Mouse (Mus musculus): ENCODE data around the gene Olfr1378. TPM values are rescaled to one million over a fixed set of nuclear protein-coding genes. Genes with fewer than 3 reads are reported as not detected.

Olfr1378 gene
- not detected in 2 replicates for polyA plus RNA-seq (2016; fragmentation: Nextera tagmentation; extraction: Ambion mirVana)

- 81% methylated on average over 11 of the region's 11 CpGs for WGBS
- no peak for DNase-seq (ENCODE audit: low spot score)
- H3K4me3 ChIP-seq: no peak within 1 kb of the TSS
- no peaks in the 10 kb centered on the region for H3K36me3 ChIP-seq
- H3K4me1 ChIP-seq: no peaks in the 10 kb centered on the region
- no peak within 1 kb of the TSS for H3K27ac ChIP-seq
- no peaks in the 10 kb centered on the region for H3K27me3 ChIP-seq (ENCODE audit: insufficient read depth, poor library complexity, severe bottlenecking)
- H3K9me3 ChIP-seq: no peaks in the 10 kb centered on the region
These were observed at the start of gene Olfr1378 for GRCm38 (mm10) chr11:50966230-50966629. Olfr1378 (plus strand) TSS chr11:50966530.

- DNase-seq (ENCODE audit: low spot score): no peak
- no peaks in the 10 kb centered on the region for H3K36me3 ChIP-seq
- H3K4me1 ChIP-seq: peaks cover 3% of the 10 kb centered on the region; the same call in 1 of the 2 replicates
- H3K27ac ChIP-seq: peak overlapping the region; percentile 80; the same call in 1 of the 2 replicates
- H3K4me3 ChIP-seq: peak overlapping the region; percentile 74
- H3K9me3 ChIP-seq: no peaks in the 10 kb centered on the region
- H3K27me3 ChIP-seq (ENCODE audit: insufficient read depth, poor library complexity, severe bottlenecking): peaks cover 13% of the 10 kb centered on the region; the same call in 1 of the 2 replicates
- 22% methylated on average over 14 of the region's 14 CpGs for WGBS
These were observed 35.8 kb upstream of the Olfr1378 start for GRCm38 (mm10) chr11:50930469-50931014.

GRCm38 (mm10) chr11:50931021-50931420 lies 35.3 kb upstream of the Olfr1378 start:
- Histone ChIP-seq H3K4me3 (peak overlapping the region; percentile 74), H3K27me3 (ENCODE audit: insufficient read depth, poor library complexity, severe bottlenecking) (peaks cover 14% of the 10 kb centered on the region; the same call in 1 of the 2 replicates), H3K36me3 (no peaks in the 10 kb centered on the region), H3K4me1 (peaks cover 3% of the 10 kb centered on the region; the same call in 1 of the 2 replicates), H3K9me3 (no peaks in the 10 kb centered on the region), H3K27ac (peak overlapping the region; percentile 80)
- 2% methylated on average over 16 of the region's 16 CpGs for whole genome bisulfite sequencing
- DNase-seq (ENCODE audit: low spot score): no peak

- WGBS: 0% methylated on average over 18 of the region's 18 CpGs
- Histone ChIP-seq H3K4me3 (peak within 1 kb of the TSS; percentile 74), H3K27ac (peak within 1 kb of the TSS; percentile 80), H3K36me3 (no peaks in the 10 kb centered on the region), H3K9me3 (no peaks in the 10 kb centered on the region), H3K27me3 (ENCODE audit: insufficient read depth, poor library complexity, severe bottlenecking) (peaks cover 14% of the 10 kb centered on the region; the same call in 1 of the 2 replicates), H3K4me1 (peaks cover 3% of the 10 kb centered on the region; the same call in 1 of the 2 replicates)
- DNase-seq (ENCODE audit: low spot score): peak; percentile 95
These were observed 34.9 kb upstream of the Olfr1378 start, which contains the start of gene Zfp354b for GRCm38 (mm10) chr11:50931451-50931866. Zfp354b (minus strand) TSS chr11:50931633.

- H3K4me1 ChIP-seq: peaks cover 3% of the 10 kb centered on the region; the same call in 1 of the 2 replicates
- no peak for DNase-seq (ENCODE audit: low spot score)
- H3K9me3 ChIP-seq: no peaks in the 10 kb centered on the region
- no peak overlapping the region for H3K27ac ChIP-seq
- WGBS: 83% methylated on average over 1 of the region's 1 CpGs
- H3K27me3 ChIP-seq (ENCODE audit: insufficient read depth, poor library complexity, severe bottlenecking): peaks cover 14% of the 10 kb centered on the region; the same call in 1 of the 2 replicates
- H3K36me3 ChIP-seq: no peaks in the 10 kb centered on the region
- no peak overlapping the region; the same call in 1 of the 2 replicates for H3K4me3 ChIP-seq
These were observed 34.3 kb upstream of the Olfr1378 start for GRCm38 (mm10) chr11:50932040-50932439.

GRCm38 (mm10) chr11:50938435-50938834 lies 27.9 kb upstream of the Olfr1378 start:
- no peak overlapping the region for H3K4me3 ChIP-seq
- peaks cover 23% of the 10 kb centered on the region; the same call in 1 of the 2 replicates for H3K27me3 ChIP-seq (ENCODE audit: insufficient read depth, poor library complexity, severe bottlenecking)
- H3K4me1 ChIP-seq: no peaks in the 10 kb centered on the region
- no peaks in the 10 kb centered on the region for H3K36me3 ChIP-seq
- H3K9me3 ChIP-seq: no peaks in the 10 kb centered on the region
- DNase-seq (ENCODE audit: low spot score): no peak
- H3K27ac ChIP-seq: no peak overlapping the region
- WGBS: 73% methylated on average over 8 of the region's 8 CpGs

GRCm38 (mm10) chr11:50939621-50940366 lies 26.5 kb upstream of the Olfr1378 start:
- H3K4me1 ChIP-seq: no peaks in the 10 kb centered on the region
- WGBS: 32% methylated on average over 14 of the region's 14 CpGs
- H3K36me3 ChIP-seq: no peaks in the 10 kb centered on the region
- H3K27ac ChIP-seq: no peak overlapping the region
- peaks cover 28% of the 10 kb centered on the region; the same call in 1 of the 2 replicates for H3K27me3 ChIP-seq (ENCODE audit: insufficient read depth, poor library complexity, severe bottlenecking)
- no peak for DNase-seq (ENCODE audit: low spot score)
- no peak overlapping the region for H3K4me3 ChIP-seq
- no peaks in the 10 kb centered on the region for H3K9me3 ChIP-seq

GRCm38 (mm10) chr11:50942386-50942785 lies 23.9 kb upstream of the Olfr1378 start:
- Histone ChIP-seq H3K27me3 (ENCODE audit: insufficient read depth, poor library complexity, severe bottlenecking) (peaks cover 24% of the 10 kb centered on the region; the same call in 1 of the 2 replicates), H3K27ac (no peak overlapping the region), H3K9me3 (no peaks in the 10 kb centered on the region), H3K4me1 (no peaks in the 10 kb centered on the region), H3K36me3 (no peaks in the 10 kb centered on the region), H3K4me3 (no peak overlapping the region)
- 62% methylated on average over 12 of the region's 12 CpGs for WGBS
- no peak for DNase-seq (ENCODE audit: low spot score)

GRCm38 (mm10) chr11:50943506-50943905 lies 22.8 kb upstream of the Olfr1378 start, which contains the start of gene 4933414I15Rik:
4933414I15Rik (minus strand) TSS chr11:50943765.
- H3K27ac ChIP-seq: no peak within 1 kb of the TSS
- H3K4me1 ChIP-seq: no peaks in the 10 kb centered on the region
- WGBS: 74% methylated on average over 14 of the region's 14 CpGs
- H3K4me3 ChIP-seq: no peak within 1 kb of the TSS
- no peaks in the 10 kb centered on the region for H3K9me3 ChIP-seq
- no peak for DNase-seq (ENCODE audit: low spot score)
- H3K36me3 ChIP-seq: no peaks in the 10 kb centered on the region
- peaks cover 24% of the 10 kb centered on the region; the same call in 1 of the 2 replicates for H3K27me3 ChIP-seq (ENCODE audit: insufficient read depth, poor library complexity, severe bottlenecking)

GRCm38 (mm10) chr11:50952290-50952689 lies 14.0 kb upstream of the Olfr1378 start:
- no peak for DNase-seq (ENCODE audit: low spot score)
- peaks cover 38% of the 10 kb centered on the region for H3K27me3 ChIP-seq (ENCODE audit: insufficient read depth, poor library complexity, severe bottlenecking)
- no peaks in the 10 kb centered on the region for H3K9me3 ChIP-seq
- WGBS: 66% methylated on average over 14 of the region's 14 CpGs
- H3K4me3 ChIP-seq: no peak overlapping the region
- no peaks in the 10 kb centered on the region for H3K36me3 ChIP-seq
- H3K4me1 ChIP-seq: peaks cover 11% of the 10 kb centered on the region; the same call in 1 of the 2 replicates
- no peak overlapping the region for H3K27ac ChIP-seq

- H3K9me3 ChIP-seq: no peaks in the 10 kb centered on the region
- H3K27me3 ChIP-seq (ENCODE audit: insufficient read depth, poor library complexity, severe bottlenecking): peaks cover 38% of the 10 kb centered on the region
- no peak within 1 kb of the TSS for H3K27ac ChIP-seq
- no peaks in the 10 kb centered on the region for H3K36me3 ChIP-seq
- 55% methylated on average over 6 of the region's 6 CpGs for WGBS
- no peak for DNase-seq (ENCODE audit: low spot score)
- peaks cover 11% of the 10 kb centered on the region; the same call in 1 of the 2 replicates for H3K4me1 ChIP-seq
- no peak within 1 kb of the TSS for H3K4me3 ChIP-seq
These were observed 12.7 kb upstream of the Olfr1378 start, which contains the start of gene Prop1 for GRCm38 (mm10) chr11:50953665-50954064. Prop1 (minus strand) TSS chr11:50953765.

GRCm38 (mm10) chr11:50964886-50965285 lies 1.4 kb upstream of the Olfr1378 start:
- Histone ChIP-seq H3K36me3 (no peaks in the 10 kb centered on the region), H3K9me3 (no peaks in the 10 kb centered on the region), H3K27me3 (ENCODE audit: insufficient read depth, poor library complexity, severe bottlenecking) (no peaks in the 10 kb centered on the region), H3K4me3 (no peak overlapping the region), H3K4me1 (no peaks in the 10 kb centered on the region), H3K27ac (no peak overlapping the region)
- DNase-seq (ENCODE audit: low spot score): no peak
- WGBS: 64% methylated on average over 2 of the region's 2 CpGs

- H3K27ac ChIP-seq: no peak overlapping the region
- H3K36me3 ChIP-seq: no peaks in the 10 kb centered on the region
- 64% methylated on average over 4 of the region's 4 CpGs for WGBS
- no peak overlapping the region for H3K4me3 ChIP-seq
- H3K9me3 ChIP-seq: no peaks in the 10 kb centered on the region
- no peak for DNase-seq (ENCODE audit: low spot score)
- peaks cover 10% of the 10 kb centered on the region; the same call in 1 of the 2 replicates for H3K27me3 ChIP-seq (ENCODE audit: insufficient read depth, poor library complexity, severe bottlenecking)
- H3K4me1 ChIP-seq: no peaks in the 10 kb centered on the region
These were observed 10.9 kb downstream of the Olfr1378 start for GRCm38 (mm10) chr11:50977216-50977615.

Measured in heart, embryonic 10.5 days (tissue).